Mouse (Mus musculus): ENCODE data around the gene Cox7a1.
"Not testable (repeated sequence)": the region's sequence is repeated elsewhere in the genome, so short reads cannot be mapped to it uniquely, and the experiment has no call there.

Cox7a1 gene

GRCm38 (mm10) chr7:30183879-30184289 lies at the start of gene Cox7a1:
Cox7a1 (plus strand) TSS chr7:30184144.
- peak; percentile 73 for DNase-seq (ENCODE audit: low spot score)

- no peak for DNase-seq (ENCODE audit: low spot score)
Observed at GRCm38 (mm10) chr7:30136826-30137225, 47.1 kb upstream of the Cox7a1 start.

- no peak for DNase-seq (ENCODE audit: low spot score)
Observed at GRCm38 (mm10) chr7:30143170-30143554, 40.8 kb upstream of the Cox7a1 start.

- no peak for DNase-seq (ENCODE audit: low spot score)
Observed at GRCm38 (mm10) chr7:30143555-30144209, 40.3 kb upstream of the Cox7a1 start.

GRCm38 (mm10) chr7:30147011-30147410 lies 36.9 kb upstream of the Cox7a1 start:
- DNase-seq (ENCODE audit: low spot score) = no peak

DNA sequence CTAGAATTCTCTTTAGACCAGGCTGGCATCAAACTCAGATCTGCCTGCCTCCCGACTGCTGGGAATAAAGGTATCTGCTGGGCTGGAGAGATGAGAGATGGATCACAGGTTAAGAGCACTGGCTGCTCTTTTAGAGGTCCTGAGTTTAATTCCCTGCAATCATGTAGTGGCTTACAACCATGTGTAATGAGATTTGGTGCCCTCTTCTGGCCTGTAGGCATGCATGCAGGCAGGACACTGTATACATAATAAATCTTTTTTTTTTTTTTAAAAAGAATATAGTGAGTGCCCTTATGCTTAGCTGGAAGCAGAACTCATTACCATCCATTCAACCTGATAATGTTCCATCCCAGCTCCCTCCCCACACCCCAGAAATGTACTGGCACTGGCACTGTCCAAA lies 29.9 kb upstream of the Cox7a1 start:
- DNase-seq (ENCODE audit: low spot score) = no peak

DNA sequence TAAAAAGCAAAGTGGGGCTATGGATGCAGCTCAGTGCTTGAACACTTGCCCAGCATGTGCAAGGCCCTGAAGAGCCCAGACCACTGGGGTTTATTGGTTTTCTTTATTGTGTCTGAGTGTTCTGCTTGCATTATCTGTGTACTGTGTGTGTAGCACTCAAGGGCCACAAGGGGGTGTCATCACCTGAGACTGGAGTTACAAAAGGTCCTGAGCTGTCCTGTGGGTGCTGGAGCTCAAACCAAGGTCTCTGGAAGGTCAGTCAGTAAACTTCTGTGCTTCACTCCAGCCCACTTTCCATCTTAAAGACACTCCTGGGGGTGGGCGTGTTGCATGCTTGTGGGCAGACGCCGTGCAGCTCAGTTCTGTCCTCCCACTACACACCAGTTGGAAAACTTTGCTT lies 28.4 kb upstream of the Cox7a1 start:
- DNase-seq (ENCODE audit: low spot score) = no peak

DNA sequence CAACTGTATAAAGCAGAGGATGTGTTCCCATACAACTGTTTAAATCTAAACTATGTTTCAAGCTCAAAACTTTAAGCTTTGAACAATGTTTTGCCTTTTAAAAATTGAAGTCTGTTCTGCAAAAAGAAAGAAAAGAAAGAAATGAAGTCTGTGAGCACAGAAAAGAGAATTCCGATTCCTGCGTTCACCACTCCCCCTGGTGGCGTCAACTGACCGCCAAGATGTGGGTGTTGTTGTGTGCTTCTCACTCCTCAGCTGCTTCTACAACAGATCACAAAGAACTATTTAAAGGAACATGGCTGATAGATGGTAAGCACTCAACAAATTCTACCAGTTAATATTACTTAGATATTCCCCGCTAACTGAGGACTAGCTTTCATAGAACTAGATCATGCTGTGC lies 20.8 kb upstream of the Cox7a1 start:
- DNase-seq (ENCODE audit: low spot score) = no peak

- no peak for DNase-seq (ENCODE audit: low spot score)
Observed at GRCm38 (mm10) chr7:30164745-30165144, 19.2 kb upstream of the Cox7a1 start.

- DNase-seq (ENCODE audit: low spot score) = no peak
Observed at GRCm38 (mm10) chr7:30168914-30169582, 14.9 kb upstream of the Cox7a1 start.

DNA sequence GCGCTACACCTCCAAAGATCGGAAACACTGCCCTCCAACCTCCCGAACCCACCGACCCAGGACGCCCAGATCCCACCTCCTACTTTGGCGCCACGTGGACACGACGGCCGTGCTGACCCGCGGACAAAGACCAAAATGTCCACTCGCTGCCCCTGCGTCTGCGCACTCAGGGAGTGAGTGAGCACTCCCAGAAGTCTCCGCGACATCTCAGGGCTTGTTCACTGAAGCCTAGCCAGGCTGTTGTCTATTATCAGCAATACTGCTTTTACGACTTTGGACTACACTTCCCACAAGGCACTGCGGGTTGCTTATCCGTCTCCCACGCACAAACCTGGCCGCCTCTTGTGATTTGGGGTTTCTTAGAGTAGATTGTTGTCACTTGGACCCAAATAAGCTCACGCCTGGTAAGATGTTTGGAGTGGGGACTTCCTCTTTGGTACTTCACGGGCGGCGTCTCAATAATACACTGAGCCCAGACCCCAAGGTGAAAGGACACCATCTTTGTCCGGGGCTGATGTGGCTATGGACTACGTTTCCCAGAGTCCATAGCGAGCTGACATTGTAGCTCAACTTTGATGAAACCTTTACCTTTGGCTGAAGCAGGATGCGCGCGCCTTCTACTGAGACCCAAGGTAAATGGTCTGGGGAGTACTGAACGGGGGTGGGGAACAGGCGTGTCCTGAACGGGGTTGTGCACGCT lies 14.2 kb upstream of the Cox7a1 start, which contains the start of gene Zfp146:
Gene Zfp146 (minus strand): TSS at position 168 of the 700 bp plus-strand sequence.
- DNase-seq (ENCODE audit: low spot score) = peak; percentile 90

DNA sequence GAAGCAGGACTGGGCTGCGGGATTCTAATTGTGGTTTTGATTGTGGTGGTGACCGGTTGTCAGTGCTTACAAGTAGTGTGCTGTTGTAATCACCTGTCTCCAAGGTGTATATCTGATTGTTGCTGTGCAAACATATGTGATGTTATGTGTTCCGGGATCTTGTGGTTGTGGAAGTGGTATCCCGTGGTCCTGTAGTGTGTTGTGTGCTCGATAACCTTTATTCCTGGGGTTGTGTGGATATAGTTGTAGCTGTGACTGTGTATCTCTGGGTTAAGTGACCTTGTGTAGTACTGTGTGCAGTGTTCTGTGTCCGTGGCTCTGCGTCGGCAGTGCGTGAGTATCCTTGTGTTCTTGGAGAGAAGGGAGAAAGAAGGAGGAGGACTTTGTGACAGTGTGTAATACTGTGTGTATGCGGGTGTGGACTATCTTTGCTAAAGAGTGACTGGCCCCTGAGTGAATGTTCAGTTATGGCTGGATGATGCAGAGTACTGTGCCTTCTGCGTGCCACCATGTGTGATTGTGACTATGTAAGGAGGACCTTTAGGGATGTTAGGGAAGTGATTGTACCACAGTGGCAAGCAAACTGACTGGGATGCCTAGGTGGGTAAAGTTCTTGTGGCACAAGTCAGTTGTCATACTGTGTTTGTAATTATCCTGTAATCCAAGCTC lies 13.5 kb upstream of the Cox7a1 start:
- DNase-seq (ENCODE audit: low spot score) = no peak

GRCm38 (mm10) chr7:30176474-30176873 lies 7.5 kb upstream of the Cox7a1 start:
- DNase-seq (ENCODE audit: low spot score) = no peak

DNA sequence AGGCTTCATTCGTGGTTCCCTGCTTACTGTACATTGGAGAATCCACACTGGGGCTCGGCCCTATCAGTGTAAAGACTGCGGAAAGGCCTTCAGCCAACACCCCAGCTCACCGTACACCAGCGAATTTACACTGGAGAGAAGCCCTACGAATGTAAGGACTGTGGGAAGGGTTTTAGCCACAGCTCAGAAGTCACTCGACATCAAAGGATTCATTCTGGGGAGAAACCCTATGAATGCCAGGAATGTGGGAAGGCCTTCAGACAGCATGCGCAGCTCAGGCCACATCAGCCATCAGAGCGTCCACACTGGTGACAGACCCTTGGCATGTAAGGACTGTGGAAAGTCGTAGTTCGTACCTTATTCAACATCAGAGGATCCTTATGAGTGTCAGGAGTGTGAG lies 5.7 kb upstream of the Cox7a1 start:
- no peak for DNase-seq (ENCODE audit: low spot score)

DNA sequence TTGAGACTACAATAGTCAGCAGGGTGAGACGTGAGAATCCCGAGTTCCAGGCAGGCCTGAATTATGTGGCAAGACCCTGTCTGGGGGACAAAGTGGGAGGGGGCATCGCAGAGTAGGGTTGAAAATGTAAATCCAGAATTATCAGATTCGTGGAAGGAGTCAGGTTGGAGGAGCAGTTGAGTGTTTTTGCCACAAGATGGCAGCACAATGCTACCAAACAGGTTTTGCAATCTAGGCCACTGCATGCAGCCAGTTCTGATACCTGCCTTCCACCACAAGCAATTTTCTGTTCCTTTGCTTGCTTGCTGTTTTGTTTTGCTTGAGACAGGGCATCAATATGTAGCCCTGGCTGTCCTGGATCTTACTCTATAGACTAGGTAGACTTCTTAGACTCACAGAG lies 2.6 kb upstream of the Cox7a1 start:
- peak; percentile 75 for DNase-seq (ENCODE audit: low spot score)

DNA sequence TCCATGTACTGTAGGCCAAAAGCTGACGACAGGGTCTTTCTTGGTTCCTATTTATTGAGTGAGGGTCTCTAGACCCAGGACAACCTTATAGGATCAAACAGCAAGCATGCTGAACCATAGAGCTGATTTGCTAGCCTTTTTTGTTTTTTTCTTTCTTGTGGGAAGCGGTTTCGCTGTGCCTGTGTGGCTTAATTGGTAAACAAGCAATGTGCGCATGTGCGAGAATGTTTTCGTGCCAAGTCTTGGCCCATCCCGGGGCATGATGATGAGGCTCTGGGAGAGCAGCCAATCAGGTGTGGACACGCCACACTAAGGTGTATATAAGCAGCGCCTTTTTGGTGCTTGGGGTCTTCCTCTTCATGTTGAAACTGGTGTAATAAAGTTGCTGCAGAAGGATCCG lies 2.0 kb upstream of the Cox7a1 start:
- DNase-seq (ENCODE audit: low spot score) = not testable (repeated sequence)

GRCm38 (mm10) chr7:30183189-30183588 lies 755 bp upstream of the Cox7a1 start:
- not testable (repeated sequence) for DNase-seq (ENCODE audit: low spot score)

DNA sequence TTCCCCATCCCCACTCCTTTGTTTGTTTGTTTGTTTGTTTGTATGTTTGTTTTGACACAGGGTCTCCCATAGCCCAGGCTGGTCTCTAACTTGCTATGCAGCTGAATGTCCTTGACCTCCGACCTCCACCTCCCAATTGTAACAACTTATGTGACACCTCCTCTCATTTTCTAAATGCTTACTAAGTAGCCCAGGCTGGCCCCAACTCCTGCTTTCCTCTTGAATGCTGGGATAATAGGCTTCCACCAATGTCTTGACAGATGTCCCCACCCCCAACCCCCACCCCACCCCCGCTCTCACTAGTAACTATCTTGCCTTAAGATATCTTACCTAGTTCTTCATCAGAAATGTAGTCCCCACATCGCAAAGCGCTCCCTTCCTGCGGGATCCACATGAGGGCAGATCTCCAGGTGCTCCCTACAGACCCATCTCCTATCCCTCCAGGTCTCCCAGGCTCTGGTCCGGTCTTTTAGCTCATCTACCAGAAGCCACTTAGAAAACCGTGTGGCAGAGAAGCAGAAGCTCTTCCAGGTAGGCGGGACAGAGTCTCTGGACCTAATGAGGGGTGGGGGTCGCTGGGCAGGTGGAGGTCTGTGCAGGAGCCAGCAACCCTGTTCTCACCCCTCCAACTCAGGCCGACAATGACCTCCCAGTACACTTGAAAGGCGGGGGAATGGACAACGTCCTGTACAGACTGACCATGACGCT lies 851 bp downstream of the Cox7a1 start:
- no peak for DNase-seq (ENCODE audit: low spot score)

DNA sequence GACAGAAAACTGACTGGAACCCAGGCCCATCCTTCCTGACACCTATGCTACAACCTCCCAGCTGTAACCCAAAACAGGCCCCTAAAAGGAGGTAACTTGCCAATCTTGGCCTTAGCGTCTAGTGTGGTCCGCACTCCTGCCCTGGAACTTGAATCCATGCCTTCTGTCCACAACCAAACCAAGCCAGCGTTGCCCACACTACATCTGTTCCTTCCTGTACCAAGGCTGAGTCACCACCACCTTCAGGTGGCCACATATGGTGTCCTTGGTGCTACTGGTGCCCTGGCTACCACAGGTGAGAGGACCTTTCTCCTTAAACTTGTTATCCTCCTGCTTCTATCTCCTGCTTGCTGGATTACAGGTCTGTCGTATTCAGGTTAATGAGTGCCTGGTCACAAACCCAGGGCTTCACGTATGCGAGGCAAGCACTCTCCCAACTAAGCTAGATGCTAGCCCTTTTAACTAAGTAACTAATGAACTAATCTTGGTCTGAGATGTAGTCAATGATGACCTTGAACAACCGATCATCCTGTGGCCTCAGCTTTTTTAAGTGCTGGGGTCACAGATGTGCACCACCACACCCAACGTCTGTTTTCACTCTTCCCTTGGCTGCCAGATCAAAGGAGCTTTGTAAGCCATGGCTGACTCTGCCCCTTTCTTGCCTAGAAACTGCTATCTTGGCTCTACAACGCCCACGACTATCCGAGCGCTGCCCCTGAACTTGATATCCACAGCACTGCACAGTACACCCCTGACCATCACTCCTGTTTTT lies 4.6 kb downstream of the Cox7a1 start:
- DNase-seq (ENCODE audit: low spot score) = no peak

DNA sequence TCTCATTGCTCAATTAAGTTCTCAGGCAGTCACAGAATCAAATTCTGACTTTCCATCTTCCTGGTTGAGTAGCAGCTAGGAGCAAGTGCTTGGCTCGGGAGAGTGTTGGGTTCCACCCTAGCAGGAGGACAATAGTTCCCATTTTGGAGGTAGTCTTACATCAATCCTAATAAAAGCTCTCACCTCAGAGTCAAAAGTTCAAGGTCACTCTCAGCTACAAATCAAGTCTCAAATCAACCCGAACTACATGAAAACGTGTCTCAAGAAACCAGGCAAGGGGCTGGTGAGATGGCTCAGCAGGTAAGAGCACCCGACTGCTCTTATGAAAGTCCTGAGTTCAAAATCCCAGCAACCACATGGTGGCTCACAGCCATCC lies 5.2 kb downstream of the Cox7a1 start:
- DNase-seq (ENCODE audit: low spot score) = no peak

- DNase-seq (ENCODE audit: low spot score) = no peak
Observed at GRCm38 (mm10) chr7:30192088-30192487, 8.1 kb downstream of the Cox7a1 start.
